Mouse (Mus musculus) kidney, embryonic 16.5 days (tissue): ENCODE results near the gene Fcf1. TPM values are rescaled to one million over a fixed set of nuclear protein-coding genes. Genes with fewer than 3 reads are reported as not detected.

Source experiments
- polyA plus RNA-seq: library from polyadenylated mRNA; unstranded; fragments of >200 nt; fragmentation: Nextera tagmentation; extraction: Ambion mirVana; gene quantifications from 2 replicates; pipeline ENCODE4 v1.2.1, GENCODE M21; 2015

Fcf1 gene
- polyA plus RNA-seq, 1 experiment from 2014 or later: 135 TPM

Other genes with a start within 250 kb of the Fcf1 start
- gene Npc2, start 197.7 kb upstream of the Fcf1 start, polyA plus RNA-seq: 65.4 and 69.8 TPM in 2 replicates
- gene Isca2, start 197.6 kb upstream of the Fcf1 start, polyA plus RNA-seq: 148 and 150 TPM in 2 replicates
- 0.89 and 0.98 TPM in 2 replicates for gene Ltbp2, start 94.4 kb upstream of the Fcf1 start, polyA plus RNA-seq
- 13.5 and 14.5 TPM in 2 replicates for gene Arel1, start within 50 bp of the Fcf1 start, polyA plus RNA-seq
- gene Ylpm1, start 25.4 kb downstream of the Fcf1 start, polyA plus RNA-seq: 26.4 and 29.5 TPM in 2 replicates
- 3.7 and 4.9 TPM in 2 replicates for gene Prox2, start 139.9 kb downstream of the Fcf1 start, polyA plus RNA-seq
- 153 TPM in 2 replicates for gene Dlst, start 139.9 kb downstream of the Fcf1 start, polyA plus RNA-seq
- gene Rps6kl1, start 180.4 kb downstream of the Fcf1 start, polyA plus RNA-seq: 0.86 and 1.1 TPM in 2 replicates
- gene Pgf, start 206.9 kb downstream of the Fcf1 start, polyA plus RNA-seq: 16.9 and 18.4 TPM in 2 replicates
- gene Eif2b2, start 248.6 kb downstream of the Fcf1 start, polyA plus RNA-seq: 108 and 110 TPM in 2 replicates